Mouse (Mus musculus) heart, postnatal 14 days (tissue): ENCODE measurements around the gene Nuak1. TPM values are rescaled to one million over a fixed set of nuclear protein-coding genes. Genes with fewer than 3 reads are reported as not detected.
A peak's percentile ranks its signal among the peaks of the same experiment; 100 is the strongest.

ENCODE experiments used
- DNase-seq, 2 experiments: peaks; one replicate each; pipeline ENCODE4 v3.0.0; 2021 to 2022
- intact Hi-C: fragments of 180-260 bp; cut with DNase I; formaldehyde crosslinking; loops from one replicate; pipeline ENCODE4 v1.15.1; 2025
- total RNA-seq, 2 experiments: library from RNA; stranded (reverse); gene quantifications; 2 replicates each; pipeline ENCODE4 v1.2.3; 2021

The Nuak1 gene
- total RNA-seq, 2 experiments from 2014 or later, result 19.9 to 20.6 TPM

GRCm38 (mm10) chr10:84413310-84413709, 27.1 kb downstream of the Nuak1 start:
- no peak for DNase-seq
- intact Hi-C loops, result no loop called here

GRCm38 (mm10) chr10:84412326-84412962, 28.0 kb downstream of the Nuak1 start:
- intact Hi-C loops, result no loop called here
- no peak for DNase-seq

GRCm38 (mm10) chr10:84411122-84412105, 29.0 kb downstream of the Nuak1 start:
- intact Hi-C loops, result no loop called here
- DNase-seq, result peak in 1 of 2 experiments; percentile 57

- intact Hi-C loops, result no loop called here
- DNase-seq, result peak; percentile 25 to 61
Measured at GRCm38 (mm10) chr10:84408965-84409660, 31.3 kb downstream of the Nuak1 start.

GRCm38 (mm10) chr10:84405135-84405776, 35.1 kb downstream of the Nuak1 start:
- no peak for DNase-seq
- intact Hi-C loops, result no loop called here

GRCm38 (mm10) chr10:84401907-84402371, 38.5 kb downstream of the Nuak1 start:
- intact Hi-C loops, result no loop called here
- DNase-seq, result peak; percentile 31 to 56

- no peak for DNase-seq
Measured at GRCm38 (mm10) chr10:84401189-84401588, 39.2 kb downstream of the Nuak1 start.

GRCm38 (mm10) chr10:84400037-84400681, 40.2 kb downstream of the Nuak1 start:
- no peak for DNase-seq
- intact Hi-C loops, result no loop called here

More at GRCm38 (mm10) chr10:84401189-84401588, 39.2 kb downstream of the Nuak1 start:
- intact Hi-C loops, result no loop called here

- DNase-seq, result peak in 1 of 2 experiments; percentile 31
- intact Hi-C loops, result no loop called here
Measured at GRCm38 (mm10) chr10:84397276-84397675, 43.1 kb downstream of the Nuak1 start.

- intact Hi-C loops, result loop anchor here (2.0 kb wide), 1 partner anchor 43 kb away; no protein-coding TSS in a partner anchor
- peak; percentile 61 to 76 for DNase-seq
Measured at GRCm38 (mm10) chr10:84395885-84396659, 44.3 kb downstream of the Nuak1 start.

- intact Hi-C loops, result loop anchor here (2.0 kb wide), 1 partner anchor 44 kb away; no protein-coding TSS in a partner anchor
- no peak for DNase-seq
Measured at GRCm38 (mm10) chr10:84395259-84395658, 45.1 kb downstream of the Nuak1 start.

GRCm38 (mm10) chr10:84393881-84394280, 46.5 kb downstream of the Nuak1 start:
- intact Hi-C loops, result loop anchor here (2.0 kb wide), 1 partner anchor 45 kb away; no protein-coding TSS in a partner anchor
- no peak for DNase-seq

GRCm38 (mm10) chr10:84393405-84393804, 47.0 kb downstream of the Nuak1 start:
- intact Hi-C loops, result no loop called here
- no peak for DNase-seq

- no peak for DNase-seq
- intact Hi-C loops, result no loop called here
Measured at GRCm38 (mm10) chr10:84392723-84393081, 47.7 kb downstream of the Nuak1 start.

- intact Hi-C loops, result no loop called here
Measured at GRCm38 (mm10) chr10:84392027-84392722, 48.2 kb downstream of the Nuak1 start.

GRCm38 (mm10) chr10:84389707-84390106, 50.7 kb downstream of the Nuak1 start:
- intact Hi-C loops, result loop anchor here (5.0 kb wide), 1 partner anchor 157 kb away; no protein-coding TSS in a partner anchor
- no peak for DNase-seq

More at GRCm38 (mm10) chr10:84392027-84392722, 48.2 kb downstream of the Nuak1 start:
- DNase-seq, result no peak

- intact Hi-C loops, result loop anchor here (5.0 kb wide), 1 partner anchor 156 kb away; no protein-coding TSS in a partner anchor
- peak; percentile 58 to 74 for DNase-seq
Measured at GRCm38 (mm10) chr10:84388357-84389141, 51.8 kb downstream of the Nuak1 start.
